ENCODE assay signal across 8 mouse cellular contexts in genomic region chr7:126180956-126181355, GRCm38 (mm10). TPM values are rescaled to one million over a fixed set of nuclear protein-coding genes. Genes with fewer than 3 reads are reported as not detected.
DNase-seq lines count a peak whose midpoint lies in the region; ATAC-seq and TF ChIP-seq lines count a peak whose summit lies in the region.

No protein-coding gene starts in this region.

- peak; percentile 30 to 33 for DNase-seq in heart, adult 18-20 months
- DNase-seq in heart, adult 8-10 months (ENCODE audit: low spot score) = no peak
- peak; percentile 52 for DNase-seq in MEL-GATA-1-ER (ENCODE audit: extremely low read depth, low read depth)
- DNase-seq in liver = peak; percentile 31
- peak; percentile 65 for DNase-seq in splenic B cell, adult 2 months (ENCODE audit: low read depth, low spot score)
- no peak for DNase-seq in forebrain, postnatal 0 days

- no peaks in the 10 kb centered on the region for H3K27me3 ChIP-seq in splenic B cell, adult 2 months (ENCODE audit: control insufficient read depth, insufficient read depth, low read length, poor library complexity, severe bottlenecking)
- H3K27me3 ChIP-seq in forebrain, postnatal 0 days (ENCODE audit: insufficient read depth, low read length) = no peaks in the 10 kb centered on the region
- no peaks in the 10 kb centered on the region for H3K27me3 ChIP-seq in midbrain, embryonic 16.5 days (ENCODE audit: control insufficient read depth, insufficient read depth, low read depth, low read length)
- no peaks in the 10 kb centered on the region for H3K27me3 ChIP-seq in forebrain, embryonic 12.5 days

- H3K9ac ChIP-seq in forebrain, postnatal 0 days = no peak overlapping the region
- H3K9ac ChIP-seq in midbrain, embryonic 16.5 days (ENCODE audit: low read depth, low read length) = no peak overlapping the region
- no peak overlapping the region for H3K9ac ChIP-seq in forebrain, embryonic 12.5 days

- H3K4me3 ChIP-seq in forebrain, postnatal 0 days (ENCODE audit: low read depth, low read length) = no peak overlapping the region
- no peak overlapping the region for H3K4me3 ChIP-seq in midbrain, embryonic 16.5 days (ENCODE audit: low read depth, low read length)
- no peak overlapping the region for H3K4me3 ChIP-seq in forebrain, embryonic 12.5 days (replicated peaks)

- H3K4me2 ChIP-seq in forebrain, postnatal 0 days (ENCODE audit: low read depth) = no peak overlapping the region
- no peak overlapping the region for H3K4me2 ChIP-seq in midbrain, embryonic 16.5 days (ENCODE audit: low read length)
- H3K4me2 ChIP-seq in forebrain, embryonic 12.5 days = no peak overlapping the region

- no peak for TF ChIP-seq CTCF in forebrain, postnatal 0 days (IDR thresholded peaks at IDR 0.05; ENCODE audit: low read depth)

- no peak for ATAC-seq in forebrain, postnatal 0 days
- no peak for ATAC-seq in midbrain, embryonic 16.5 days
- no peak for ATAC-seq in forebrain, embryonic 12.5 days (ENCODE audit: low FRiP score)

- no peaks in the 10 kb centered on the region; the same call in 1 of the 2 replicates for H3K4me1 ChIP-seq in forebrain, postnatal 0 days (ENCODE audit: insufficient read depth)
- peaks cover 13% of the 10 kb centered on the region for H3K4me1 ChIP-seq in midbrain, embryonic 16.5 days (ENCODE audit: control insufficient read depth, insufficient read depth, low read length)
- peaks cover 12% of the 10 kb centered on the region; the same call in 1 of the 2 replicates for H3K4me1 ChIP-seq in forebrain, embryonic 12.5 days

- H3K36me3 ChIP-seq in splenic B cell, adult 2 months (ENCODE audit: control insufficient read depth, insufficient read depth, low read length, poor library complexity, severe bottlenecking) = no peaks in the 10 kb centered on the region
- H3K36me3 ChIP-seq in forebrain, postnatal 0 days (ENCODE audit: insufficient read depth) = no peaks in the 10 kb centered on the region
- no peaks in the 10 kb centered on the region for H3K36me3 ChIP-seq in midbrain, embryonic 16.5 days (ENCODE audit: control insufficient read depth, insufficient read depth, low read length)
- no peaks in the 10 kb centered on the region for H3K36me3 ChIP-seq in forebrain, embryonic 12.5 days (replicated peaks)

- WGBS in forebrain, postnatal 0 days = 77% methylated on average over 3 of the region's 3 CpGs
- WGBS in midbrain, embryonic 16.5 days = 76% methylated on average over 3 of the region's 3 CpGs
- WGBS in forebrain, embryonic 12.5 days = 80% methylated on average over 3 of the region's 3 CpGs

- no peak overlapping the region for H3K27ac ChIP-seq in forebrain, postnatal 0 days (ENCODE audit: low read depth, low read length)
- no peak overlapping the region for H3K27ac ChIP-seq in midbrain, embryonic 16.5 days (ENCODE audit: low read length)
- no peak overlapping the region for H3K27ac ChIP-seq in forebrain, embryonic 12.5 days

- no peaks in the 10 kb centered on the region for H3K9me3 ChIP-seq in forebrain, postnatal 0 days (ENCODE audit: low read length)
- no peaks in the 10 kb centered on the region for H3K9me3 ChIP-seq in midbrain, embryonic 16.5 days (replicated peaks; ENCODE audit: control insufficient read depth, low read length, poor library complexity, severe bottlenecking)
- no peaks in the 10 kb centered on the region for H3K9me3 ChIP-seq in forebrain, embryonic 12.5 days

RNA-seq across cellular contexts. Expression of gene Xpo6, which starts 19.3 kb away (rescaled TPM):
- 10 to 100 TPM; 11.7 to 17.1 TPM for total RNA-seq in heart, adult 18-20 months (2021)
- 10 to 100 TPM; 12.3 to 22.8 (median 18.8) TPM for total RNA-seq in heart, adult 8-10 months (2022)
- total RNA-seq in forebrain, postnatal 0 days (2014; rRNA removed) = 70.6 and 81.4 TPM in 2 replicates
- polyA plus RNA-seq in forebrain, postnatal 0 days (2015; fragmentation: Nextera tagmentation; extraction: Ambion mirVana) = 29.8 and 42.8 TPM in 2 replicates
- 49.7 and 51.0 TPM in 2 replicates for polyA plus RNA-seq in midbrain, embryonic 16.5 days (2015; fragmentation: Nextera tagmentation; extraction: Ambion mirVana)
- polyA plus RNA-seq in forebrain, embryonic 12.5 days (2016; fragmentation: Nextera tagmentation; extraction: Ambion mirVana) = 74.4 and 74.8 TPM in 2 replicates

Comparison
In these comparisons a context has a peak if more than half of its experiments do, and no peak if none do; other contexts are left out.
1. DNase-seq: peak in heart, adult 18-20 months (2 of 2), MEL-GATA-1-ER (single experiment), liver (single experiment) and splenic B cell, adult 2 months (single experiment); none in heart, adult 8-10 months (single experiment) and forebrain, postnatal 0 days (single experiment).